Mouse (Mus musculus): Measurements from ENCODE around the gene Usp24. TPM values are rescaled to one million over a fixed set of nuclear protein-coding genes. Genes with fewer than 3 reads are reported as not detected.

The Usp24 gene
- total RNA-seq, 1 experiment: 30.5 TPM

GRCm38 (mm10) chr4:106452401-106452800 lies 136.4 kb downstream of the Usp24 start:
- Histone ChIP-seq H3K9ac (ENCODE audit: insufficient read depth, low read depth, low read length, poor library complexity, severe bottlenecking) (no peak overlapping the region), H3K4me1 (ENCODE audit: control insufficient read depth in 2 of 2, insufficient read depth in 2 of 2, low read length in 2 of 2, poor library complexity in 1 of 2) (peaks cover 0 to 3% of the 10 kb centered on the region in 2 experiments; a peak in 1 of 4 replicates), H3K36me3 (ENCODE audit: control insufficient read depth, insufficient read depth, low read length, poor library complexity, severe bottlenecking) (no peaks in the 10 kb centered on the region), H3K9me3 (ENCODE audit: control insufficient read depth, insufficient read depth, low read depth, low read length) (no peaks in the 10 kb centered on the region), H3K27ac (ENCODE audit: insufficient read depth, low read depth, low read length, poor library complexity, severe bottlenecking) (no peak overlapping the region), H3K4me3 (ENCODE audit: insufficient read depth in 1 of 2, low read depth in 1 of 2, low read length in 2 of 2, poor library complexity in 1 of 2, severe bottlenecking in 1 of 2) (no peak overlapping the region)
- DNase-seq (ENCODE audit: low read depth, low spot score): no peak
- TF ChIP-seq HCFC1 (IDR thresholded peaks at IDR 0.05; ENCODE audit: borderline replicate concordance, insufficient read depth, low read length): no peak
- TF ChIP-seq ZNF384 (IDR thresholded peaks at IDR 0.05; ENCODE audit: low read depth, low read length): no peak
- no peak for TF ChIP-seq ZC3H11A (IDR thresholded peaks at IDR 0.05; ENCODE audit: borderline replicate concordance, low read depth, low read length)
- TF ChIP-seq CHD2 (IDR thresholded peaks at IDR 0.05; ENCODE audit: low read depth, low read length): no peak
- TF ChIP-seq MAFK (IDR thresholded peaks at IDR 0.05; ENCODE audit: insufficient read depth, low read depth, low read length): no peak
- in situ Hi-C loops (cut with MboI; ENCODE audit: low sequenced_read_pairs in 2 of 2, unreplicated experiment in 2 of 2): no loop called here

- no peak for TF ChIP-seq HCFC1 (IDR thresholded peaks at IDR 0.05; ENCODE audit: borderline replicate concordance, insufficient read depth, low read length)
- TF ChIP-seq ZNF384 (IDR thresholded peaks at IDR 0.05; ENCODE audit: low read depth, low read length): no peak
- no peak for TF ChIP-seq MAFK (IDR thresholded peaks at IDR 0.05; ENCODE audit: insufficient read depth, low read depth, low read length)
- in situ Hi-C loops (cut with MboI; ENCODE audit: low sequenced_read_pairs in 2 of 2, unreplicated experiment in 2 of 2): no loop called here
- Histone ChIP-seq H3K9me3 (ENCODE audit: control insufficient read depth, insufficient read depth, low read depth, low read length) (no peaks in the 10 kb centered on the region), H3K27ac (ENCODE audit: insufficient read depth, low read depth, low read length, poor library complexity, severe bottlenecking) (no peak overlapping the region), H3K4me1 (ENCODE audit: control insufficient read depth in 2 of 2, insufficient read depth in 2 of 2, low read length in 2 of 2, poor library complexity in 1 of 2) (no peaks in the 10 kb centered on the region), H3K9ac (ENCODE audit: insufficient read depth, low read depth, low read length, poor library complexity, severe bottlenecking) (no peak overlapping the region), H3K36me3 (ENCODE audit: control insufficient read depth, insufficient read depth, low read length, poor library complexity, severe bottlenecking) (no peaks in the 10 kb centered on the region), H3K4me3 (ENCODE audit: insufficient read depth in 1 of 2, low read depth in 1 of 2, low read length in 2 of 2, poor library complexity in 1 of 2, severe bottlenecking in 1 of 2) (no peak overlapping the region)
- no peak for DNase-seq (ENCODE audit: low read depth, low spot score)
These were observed 137.1 kb downstream of the Usp24 start for GRCm38 (mm10) chr4:106453108-106453507.

- no peak for TF ChIP-seq HCFC1 (IDR thresholded peaks at IDR 0.05; ENCODE audit: borderline replicate concordance, insufficient read depth, low read length)
- no peak for TF ChIP-seq ZC3H11A (IDR thresholded peaks at IDR 0.05; ENCODE audit: borderline replicate concordance, low read depth, low read length)
- no peak for TF ChIP-seq MAFK (IDR thresholded peaks at IDR 0.05; ENCODE audit: insufficient read depth, low read depth, low read length)
- no peak for TF ChIP-seq CHD2 (IDR thresholded peaks at IDR 0.05; ENCODE audit: low read depth, low read length)
- no peak for TF ChIP-seq ZNF384 (IDR thresholded peaks at IDR 0.05; ENCODE audit: low read depth, low read length)
- H3K9me3 ChIP-seq (ENCODE audit: control insufficient read depth, insufficient read depth, low read depth, low read length): no peaks in the 10 kb centered on the region
- no peak overlapping the region for H3K9ac ChIP-seq (ENCODE audit: insufficient read depth, low read depth, low read length, poor library complexity, severe bottlenecking)
- no peak overlapping the region for H3K27ac ChIP-seq (ENCODE audit: insufficient read depth, low read depth, low read length, poor library complexity, severe bottlenecking)
- in situ Hi-C loops (cut with MboI; ENCODE audit: low sequenced_read_pairs in 2 of 2, unreplicated experiment in 2 of 2): no loop called here
- no peak overlapping the region for H3K4me3 ChIP-seq (ENCODE audit: insufficient read depth in 1 of 2, low read depth in 1 of 2, low read length in 2 of 2, poor library complexity in 1 of 2, severe bottlenecking in 1 of 2)
- no peak for DNase-seq (ENCODE audit: low read depth, low spot score)
- H3K36me3 ChIP-seq (ENCODE audit: control insufficient read depth, insufficient read depth, low read length, poor library complexity, severe bottlenecking): no peaks in the 10 kb centered on the region
- H3K4me1 ChIP-seq (ENCODE audit: control insufficient read depth in 2 of 2, insufficient read depth in 2 of 2, low read length in 2 of 2, poor library complexity in 1 of 2): no peaks in the 10 kb centered on the region
These were observed 137.5 kb downstream of the Usp24 start for GRCm38 (mm10) chr4:106453516-106453915.

- DNase-seq (ENCODE audit: low read depth, low spot score): no peak
- H3K9ac ChIP-seq (ENCODE audit: insufficient read depth, low read depth, low read length, poor library complexity, severe bottlenecking): no peak overlapping the region
- TF ChIP-seq ZNF384 (IDR thresholded peaks at IDR 0.05; ENCODE audit: low read depth, low read length): no peak
- TF ChIP-seq ZC3H11A (IDR thresholded peaks at IDR 0.05; ENCODE audit: borderline replicate concordance, low read depth, low read length): no peak
- TF ChIP-seq CHD2 (IDR thresholded peaks at IDR 0.05; ENCODE audit: low read depth, low read length): no peak
- TF ChIP-seq HCFC1 (IDR thresholded peaks at IDR 0.05; ENCODE audit: borderline replicate concordance, insufficient read depth, low read length): no peak
- no peak for TF ChIP-seq MAFK (IDR thresholded peaks at IDR 0.05; ENCODE audit: insufficient read depth, low read depth, low read length)
- no peaks in the 10 kb centered on the region for H3K9me3 ChIP-seq (ENCODE audit: control insufficient read depth, insufficient read depth, low read depth, low read length)
- H3K4me1 ChIP-seq (ENCODE audit: control insufficient read depth in 2 of 2, insufficient read depth in 2 of 2, low read length in 2 of 2, poor library complexity in 1 of 2): no peaks in the 10 kb centered on the region
- in situ Hi-C loops (cut with MboI; ENCODE audit: low sequenced_read_pairs in 2 of 2, unreplicated experiment in 2 of 2): no loop called here
- no peaks in the 10 kb centered on the region for H3K36me3 ChIP-seq (ENCODE audit: control insufficient read depth, insufficient read depth, low read length, poor library complexity, severe bottlenecking)
- H3K27ac ChIP-seq (ENCODE audit: insufficient read depth, low read depth, low read length, poor library complexity, severe bottlenecking): no peak overlapping the region
- H3K4me3 ChIP-seq (ENCODE audit: insufficient read depth in 1 of 2, low read depth in 1 of 2, low read length in 2 of 2, poor library complexity in 1 of 2, severe bottlenecking in 1 of 2): no peak overlapping the region
These were observed 138.5 kb downstream of the Usp24 start for GRCm38 (mm10) chr4:106454541-106454940.

GRCm38 (mm10) chr4:106462016-106462415 lies 146.0 kb downstream of the Usp24 start:
- no peak overlapping the region for H3K4me3 ChIP-seq (ENCODE audit: insufficient read depth in 1 of 2, low read depth in 1 of 2, low read length in 2 of 2, poor library complexity in 1 of 2, severe bottlenecking in 1 of 2)
- in situ Hi-C loops (cut with MboI; ENCODE audit: low sequenced_read_pairs in 2 of 2, unreplicated experiment in 2 of 2): no loop called here
- TF ChIP-seq MAFK (IDR thresholded peaks at IDR 0.05; ENCODE audit: insufficient read depth, low read depth, low read length) (no peak), HCFC1 (IDR thresholded peaks at IDR 0.05; ENCODE audit: borderline replicate concordance, insufficient read depth, low read length) (no peak), CHD2 (IDR thresholded peaks at IDR 0.05; ENCODE audit: low read depth, low read length) (no peak), ZC3H11A (IDR thresholded peaks at IDR 0.05; ENCODE audit: borderline replicate concordance, low read depth, low read length) (no peak), ZNF384 (IDR thresholded peaks at IDR 0.05; ENCODE audit: low read depth, low read length) (no peak)
- no peak overlapping the region for H3K9ac ChIP-seq (ENCODE audit: insufficient read depth, low read depth, low read length, poor library complexity, severe bottlenecking)
- H3K9me3 ChIP-seq (ENCODE audit: control insufficient read depth, insufficient read depth, low read depth, low read length): no peaks in the 10 kb centered on the region
- H3K27ac ChIP-seq (ENCODE audit: insufficient read depth, low read depth, low read length, poor library complexity, severe bottlenecking): no peak overlapping the region
- H3K4me1 ChIP-seq (ENCODE audit: control insufficient read depth in 2 of 2, insufficient read depth in 2 of 2, low read length in 2 of 2, poor library complexity in 1 of 2): peaks cover 0 to 12% of the 10 kb centered on the region in 2 experiments; a peak in 1 of 4 replicates
- no peaks in the 10 kb centered on the region; the same call in 1 of the 2 replicates for H3K36me3 ChIP-seq (ENCODE audit: control insufficient read depth, insufficient read depth, low read length, poor library complexity, severe bottlenecking)
- no peak for DNase-seq (ENCODE audit: low read depth, low spot score)

Data from ES-E14 (cell line).